Mouse (Mus musculus) CD4-positive, CD25-positive, alpha-beta regulatory T cell, adult 2 months (primary cell): ENCODE measurements around the gene Gna15.

Source experiments
- DNase-seq: peaks from one replicate; pipeline ENCODE4 v3.0.0-alpha.2; 2012; ENCODE audit warnings: low read depth, low spot score

Gene Gna15

GRCm38 (mm10) chr10:81495616-81496263 lies 28.3 kb downstream of the Gna15 start:
- no peak for DNase-seq

GRCm38 (mm10) chr10:81495151-81495550 lies 28.9 kb downstream of the Gna15 start:
- DNase-seq = no peak

- no peak for DNase-seq
These were observed 29.6 kb downstream of the Gna15 start for GRCm38 (mm10) chr10:81494260-81495041.

DNA sequence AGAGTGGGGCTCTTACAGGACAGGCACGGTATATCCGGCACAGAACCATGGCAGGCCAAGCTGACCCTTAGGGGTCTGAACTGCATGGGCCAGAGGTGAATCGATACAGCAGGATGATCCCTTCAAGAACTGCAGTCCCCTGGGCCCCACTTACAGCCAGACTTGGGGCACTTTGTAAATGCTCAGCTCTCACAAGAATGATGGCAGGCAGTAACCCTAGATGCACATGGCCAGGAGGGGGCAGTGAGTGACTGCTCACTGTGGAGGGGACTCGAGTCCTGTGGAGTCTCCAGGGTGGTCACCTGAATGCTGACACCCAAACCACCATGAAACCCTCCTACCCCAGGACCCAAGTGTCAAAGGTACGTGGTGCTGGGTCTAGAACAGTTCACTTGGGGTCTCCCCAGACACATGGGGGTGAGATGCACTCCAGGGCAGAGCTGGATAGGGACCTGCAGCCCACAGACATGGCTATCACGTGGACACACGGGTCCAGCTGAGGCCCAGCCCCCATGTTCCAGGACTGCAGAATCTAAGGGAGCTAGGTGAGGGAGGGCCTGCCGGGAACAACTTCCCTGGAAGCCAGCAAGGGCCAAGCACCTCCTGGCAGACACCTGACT lies 30.3 kb downstream of the Gna15 start:
- DNase-seq = peak; percentile 57

- DNase-seq = no peak
These were observed 31.3 kb downstream of the Gna15 start for GRCm38 (mm10) chr10:81492606-81493240.

DNA sequence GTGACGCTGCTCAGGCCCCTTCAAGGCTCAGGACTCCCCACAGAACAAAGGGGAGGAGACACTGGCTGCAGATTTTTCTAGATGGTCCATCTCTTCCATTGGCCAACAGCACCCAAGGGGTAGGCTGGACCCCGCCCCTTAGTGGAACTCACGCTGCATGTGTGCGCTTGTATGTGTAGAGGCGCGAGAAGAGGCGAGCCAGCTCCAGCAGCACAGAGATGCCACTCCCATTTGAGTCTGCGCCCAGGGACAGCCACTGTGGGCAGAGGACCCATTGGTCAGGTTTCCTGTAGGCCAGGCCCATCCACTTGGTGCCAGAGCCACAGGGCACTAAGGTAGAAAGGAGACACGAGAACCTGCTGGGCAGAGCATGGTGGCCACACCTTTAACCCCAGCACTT lies 33.0 kb downstream of the Gna15 start:
- DNase-seq = no peak

DNA sequence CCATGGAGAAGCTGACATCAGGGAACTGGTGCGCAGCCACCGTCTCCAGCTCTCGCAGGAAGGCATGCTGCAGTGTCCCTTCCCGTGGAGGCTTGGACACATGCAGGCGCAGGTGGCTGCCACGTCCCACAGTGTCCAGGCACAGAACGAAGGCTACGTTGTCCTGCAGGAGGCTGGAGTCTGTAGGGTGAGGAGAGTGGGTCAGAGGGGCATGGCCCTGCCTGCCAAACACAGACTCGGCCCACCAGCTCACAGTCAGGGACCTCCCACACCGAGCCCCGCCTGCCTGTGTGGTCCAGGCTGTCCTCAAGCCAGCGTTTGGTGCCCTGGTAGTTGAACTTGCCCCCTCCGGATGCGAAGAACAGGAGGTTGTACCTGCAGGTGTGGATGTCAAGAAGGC lies 34.1 kb downstream of the Gna15 start:
- DNase-seq = no peak

DNA sequence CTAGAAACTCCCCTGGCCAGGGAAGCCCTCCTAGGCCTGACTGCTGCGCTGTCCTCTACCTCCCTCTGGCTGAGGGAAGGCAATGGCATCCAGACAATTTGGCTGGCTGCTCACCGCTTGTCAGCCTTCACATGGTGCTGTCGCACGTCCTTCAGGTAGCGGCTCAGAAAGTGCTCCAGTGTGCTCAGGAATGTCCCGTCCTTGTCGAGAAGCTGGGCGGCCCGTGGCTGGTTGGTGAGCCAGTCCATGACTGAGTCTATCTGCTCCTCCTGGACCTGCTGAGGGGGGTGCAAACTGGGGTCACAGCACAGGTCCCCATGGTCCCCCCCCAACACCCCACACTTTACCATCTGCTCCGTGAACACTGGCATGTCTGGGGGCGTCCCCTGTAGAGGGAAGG lies 35.9 kb downstream of the Gna15 start:
- DNase-seq = no peak

DNA sequence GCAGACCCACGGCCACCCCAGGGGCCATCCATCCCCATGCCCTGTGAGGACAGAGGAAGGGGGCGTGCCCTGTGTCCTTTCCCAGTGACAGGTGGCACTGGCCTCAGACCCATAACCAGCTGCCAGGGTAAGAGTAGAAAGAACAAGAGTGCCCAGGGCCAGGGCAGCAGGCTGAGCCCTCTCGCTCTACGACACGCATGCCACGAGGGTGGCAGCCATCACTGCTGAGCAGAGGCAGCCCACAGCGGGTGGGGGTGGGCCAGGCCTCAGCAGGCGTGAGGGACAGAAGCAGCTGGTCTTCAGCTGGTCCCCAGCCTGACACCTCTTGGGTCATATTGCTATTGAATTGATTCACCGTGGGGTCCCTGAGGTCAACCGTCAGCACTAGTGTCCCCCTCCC lies 37.5 kb downstream of the Gna15 start:
- no peak for DNase-seq

GRCm38 (mm10) chr10:81485479-81486018 lies 38.5 kb downstream of the Gna15 start:
- no peak for DNase-seq

DNA sequence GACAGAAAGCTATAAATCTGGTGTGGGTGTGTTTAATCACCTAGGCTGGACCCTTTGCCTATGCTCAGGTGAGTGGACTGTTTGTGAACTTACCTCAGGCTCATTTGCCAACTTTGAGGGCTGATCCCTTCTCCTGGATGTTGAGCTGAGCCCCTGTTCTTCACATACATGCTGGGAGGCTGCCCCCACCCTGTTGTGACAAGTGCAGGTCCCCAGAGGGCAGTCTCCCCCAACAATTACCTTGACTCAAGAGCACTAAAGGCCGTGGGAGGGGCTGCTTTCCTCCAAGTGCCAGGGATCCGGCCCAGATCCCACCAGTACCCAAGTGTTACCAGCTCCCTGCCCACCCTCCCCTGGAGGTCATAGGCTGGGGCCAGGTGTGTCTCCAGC lies 39.0 kb downstream of the Gna15 start:
- DNase-seq = peak; percentile 72

DNA sequence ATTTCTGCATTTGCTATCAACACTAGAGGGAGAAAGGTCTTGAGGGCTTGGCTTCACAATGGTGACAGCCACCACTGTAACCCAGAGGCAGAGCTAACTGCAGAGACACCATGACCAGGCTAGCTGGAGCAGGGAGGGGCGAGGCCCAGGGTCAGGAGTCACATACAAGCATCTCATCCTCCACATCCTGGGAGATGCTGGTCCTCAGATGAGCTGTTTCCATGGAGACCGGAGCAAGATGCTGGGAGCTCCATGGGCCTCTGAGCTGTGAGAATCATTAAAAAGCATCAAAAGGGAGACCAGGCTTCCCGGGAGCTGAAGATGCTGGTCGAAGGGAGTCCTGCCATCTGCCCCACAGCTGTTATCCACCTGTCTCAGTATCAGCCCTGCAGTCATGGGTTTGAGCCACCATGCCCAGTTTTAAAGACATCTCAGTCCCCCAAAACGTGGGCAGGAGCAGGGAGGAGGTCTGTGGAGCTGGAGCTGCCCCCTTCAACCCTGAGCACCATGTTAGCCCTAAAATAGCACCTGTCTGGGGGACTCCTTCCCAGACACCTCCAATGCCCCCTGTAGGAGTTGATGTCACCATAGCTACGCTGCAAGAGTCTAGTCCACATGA lies 39.5 kb downstream of the Gna15 start:
- DNase-seq = no peak

DNA sequence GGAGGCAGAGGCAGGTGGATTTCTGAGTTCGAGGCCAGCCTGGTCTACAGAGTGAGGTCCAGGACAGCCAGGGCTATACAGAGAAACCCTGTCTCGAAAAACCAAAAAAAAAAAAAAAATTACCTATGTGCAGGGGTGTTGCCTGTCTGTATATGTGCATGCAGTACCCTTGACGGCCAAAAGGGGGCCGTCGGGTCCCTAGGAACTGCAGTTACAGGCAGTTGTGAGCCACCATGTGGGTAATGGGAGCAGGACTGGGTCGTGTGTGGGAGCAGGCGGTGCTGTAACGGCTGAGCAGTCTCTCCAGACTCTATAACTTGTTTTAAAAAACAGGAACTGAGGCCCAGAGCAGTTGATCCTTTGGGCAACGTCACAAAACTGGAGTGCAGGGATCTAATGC lies 40.0 kb downstream of the Gna15 start:
- DNase-seq = peak; percentile 80

DNA sequence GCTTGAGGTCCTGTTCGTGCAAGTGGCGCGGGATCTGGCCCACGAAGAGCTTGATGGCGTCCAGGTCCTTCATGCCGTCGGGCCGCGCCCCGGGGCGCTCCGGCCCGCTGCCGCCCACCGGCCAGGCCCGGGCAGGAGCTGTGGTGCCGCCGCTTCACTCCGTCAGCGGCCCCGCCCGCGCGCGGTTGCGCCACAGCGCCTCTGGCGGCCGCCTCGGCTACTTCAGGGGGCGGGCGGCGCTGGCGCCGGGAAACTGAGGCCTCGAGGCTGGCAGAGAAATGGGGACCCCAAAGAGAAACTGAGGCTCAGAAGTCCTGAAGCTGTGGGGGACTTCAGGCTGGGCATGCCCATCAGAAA lies 41.5 kb downstream of the Gna15 start, which contains the start of gene Celf5:
Gene Celf5, minus strand, starts transcription at position 177 of the 357 bp plus-strand sequence.
- DNase-seq = peak; percentile 75

GRCm38 (mm10) chr10:81481605-81482532 lies 42.2 kb downstream of the Gna15 start:
- DNase-seq = no peak

GRCm38 (mm10) chr10:81474461-81474860 lies 49.6 kb downstream of the Gna15 start:
- DNase-seq = no peak

- DNase-seq = peak; percentile 88
These were observed 51.0 kb downstream of the Gna15 start for GRCm38 (mm10) chr10:81473003-81473451.

DNA sequence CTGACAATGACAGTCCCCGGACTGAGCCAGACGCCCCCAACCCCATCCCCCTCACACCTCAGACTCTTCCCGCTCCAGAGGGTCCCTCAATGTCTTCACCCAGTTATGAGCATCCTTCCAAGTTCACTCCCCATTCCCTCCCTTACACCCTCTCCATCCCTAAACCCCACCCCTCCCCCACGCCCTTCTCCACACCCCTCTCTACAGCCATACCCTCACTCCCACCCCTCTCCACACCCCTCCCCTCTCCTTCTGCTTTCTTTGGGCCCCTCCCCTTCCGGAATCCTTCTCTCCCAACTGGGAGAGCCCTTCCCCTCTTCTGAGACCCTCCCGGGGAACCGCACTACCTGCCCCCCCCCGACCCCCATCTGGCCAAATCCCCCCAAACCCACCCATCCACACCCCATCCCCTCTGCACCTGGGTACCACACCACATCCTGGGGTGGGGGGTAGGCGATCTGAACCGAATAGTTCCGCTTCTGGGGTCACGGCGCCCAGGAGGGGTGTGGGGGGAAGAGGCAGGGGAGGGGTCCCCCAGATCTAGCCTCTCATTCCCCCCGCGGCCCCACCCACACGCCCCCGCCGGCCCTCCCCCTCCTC lies 51.5 kb downstream of the Gna15 start:
- DNase-seq = no peak

DNA sequence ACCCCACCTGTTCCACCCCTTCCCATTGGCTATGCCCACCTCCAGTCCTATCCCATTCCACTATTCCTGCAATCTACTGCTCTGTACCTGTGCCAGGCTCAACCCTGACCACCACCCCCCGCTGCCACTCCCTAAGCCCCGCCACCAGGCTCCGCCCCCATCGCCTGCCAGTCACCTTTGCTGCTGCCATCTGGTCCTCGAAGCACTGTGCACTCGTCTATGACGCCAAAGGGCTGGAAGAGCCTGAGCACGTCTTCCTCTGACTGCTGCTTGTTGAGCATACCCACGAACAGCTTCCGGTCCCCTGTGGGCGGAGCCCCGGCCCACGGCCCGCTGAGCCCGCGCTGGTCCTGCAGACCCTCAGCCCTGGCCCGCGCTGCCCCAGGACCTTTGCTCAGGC lies 53.6 kb downstream of the Gna15 start:
- DNase-seq = peak; percentile 79

GRCm38 (mm10) chr10:81469253-81469652 lies 54.8 kb downstream of the Gna15 start:
- DNase-seq = no peak
